Mouse (Mus musculus): ENCODE data around the gene Cep19. TPM values are rescaled to one million over a fixed set of nuclear protein-coding genes. Genes with fewer than 3 reads are reported as not detected.

The Cep19 gene
- polyA plus RNA-seq, 1 experiment: 18.9 TPM

- H3K36me3 ChIP-seq (ENCODE audit: control insufficient read depth, insufficient read depth, low read length): no peaks in the 10 kb centered on the region
- no peaks in the 10 kb centered on the region for H3K4me1 ChIP-seq (ENCODE audit: control insufficient read depth, insufficient read depth, low read length)
- peak; percentile 83 for DNase-seq
- no peaks in the 10 kb centered on the region for H3K27me3 ChIP-seq (replicated peaks; ENCODE audit: control insufficient read depth, insufficient read depth, low read length)
- WGBS: 4% methylated on average over 15 of the region's 15 CpGs
- no peak overlapping the region for H3K27ac ChIP-seq (ENCODE audit: insufficient read depth, low read depth, low read length)
- no peak for TF ChIP-seq POLR2A (IDR thresholded peaks at IDR 0.05; ENCODE audit: low read depth, low read length)
- peak; percentile 90 for TF ChIP-seq CTCF (conservative IDR thresholded peaks at IDR 0.05; ENCODE audit: insufficient read depth, insufficient read length, low read depth, low read length)
- H3K4me3 ChIP-seq (ENCODE audit: insufficient read depth, low read depth, low read length): no peak overlapping the region
Measured at GRCm38 (mm10) chr16:32114968-32115695, 15.5 kb downstream of the Cep19 start.

GRCm38 (mm10) chr16:32115781-32116180 lies 16.2 kb downstream of the Cep19 start:
- no peak for TF ChIP-seq CTCF (conservative IDR thresholded peaks at IDR 0.05; ENCODE audit: insufficient read depth, insufficient read length, low read depth, low read length)
- TF ChIP-seq POLR2A (IDR thresholded peaks at IDR 0.05; ENCODE audit: low read depth, low read length): no peak
- DNase-seq: no peak
- 58% methylated on average over 6 of the region's 6 CpGs for WGBS
- no peaks in the 10 kb centered on the region for H3K4me1 ChIP-seq (ENCODE audit: control insufficient read depth, insufficient read depth, low read length)
- H3K27ac ChIP-seq (ENCODE audit: insufficient read depth, low read depth, low read length): no peak overlapping the region
- H3K27me3 ChIP-seq (replicated peaks; ENCODE audit: control insufficient read depth, insufficient read depth, low read length): no peaks in the 10 kb centered on the region
- no peaks in the 10 kb centered on the region for H3K36me3 ChIP-seq (ENCODE audit: control insufficient read depth, insufficient read depth, low read length)
- no peak overlapping the region for H3K4me3 ChIP-seq (ENCODE audit: insufficient read depth, low read depth, low read length)

GRCm38 (mm10) chr16:32116186-32116585 lies 16.6 kb downstream of the Cep19 start:
- no peaks in the 10 kb centered on the region for H3K4me1 ChIP-seq (ENCODE audit: control insufficient read depth, insufficient read depth, low read length)
- H3K4me3 ChIP-seq (ENCODE audit: insufficient read depth, low read depth, low read length): no peak overlapping the region
- H3K36me3 ChIP-seq (ENCODE audit: control insufficient read depth, insufficient read depth, low read length): no peaks in the 10 kb centered on the region
- no peak overlapping the region for H3K27ac ChIP-seq (ENCODE audit: insufficient read depth, low read depth, low read length)
- 40% methylated on average over 5 of the region's 5 CpGs for WGBS
- no peak for DNase-seq
- TF ChIP-seq POLR2A (IDR thresholded peaks at IDR 0.05; ENCODE audit: low read depth, low read length): no peak
- TF ChIP-seq CTCF (conservative IDR thresholded peaks at IDR 0.05; ENCODE audit: insufficient read depth, insufficient read length, low read depth, low read length): no peak
- no peaks in the 10 kb centered on the region for H3K27me3 ChIP-seq (replicated peaks; ENCODE audit: control insufficient read depth, insufficient read depth, low read length)

GRCm38 (mm10) chr16:32120454-32120853 lies 20.9 kb downstream of the Cep19 start:
- 81% methylated on average over 3 of the region's 3 CpGs for WGBS
- Histone ChIP-seq H3K27me3 (replicated peaks; ENCODE audit: control insufficient read depth, insufficient read depth, low read length) (no peaks in the 10 kb centered on the region), H3K4me1 (ENCODE audit: control insufficient read depth, insufficient read depth, low read length) (no peaks in the 10 kb centered on the region), H3K4me3 (ENCODE audit: insufficient read depth, low read depth, low read length) (no peak overlapping the region), H3K27ac (ENCODE audit: insufficient read depth, low read depth, low read length) (no peak overlapping the region), H3K36me3 (ENCODE audit: control insufficient read depth, insufficient read depth, low read length) (no peaks in the 10 kb centered on the region)
- TF ChIP-seq POLR2A (IDR thresholded peaks at IDR 0.05; ENCODE audit: low read depth, low read length) (no peak), CTCF (conservative IDR thresholded peaks at IDR 0.05; ENCODE audit: insufficient read depth, insufficient read length, low read depth, low read length) (no peak)
- no peak for DNase-seq

- WGBS: 81% methylated on average over 7 of the region's 7 CpGs
- TF ChIP-seq POLR2A (IDR thresholded peaks at IDR 0.05; ENCODE audit: low read depth, low read length) (no peak), CTCF (conservative IDR thresholded peaks at IDR 0.05; ENCODE audit: insufficient read depth, insufficient read length, low read depth, low read length) (no peak)
- Histone ChIP-seq H3K36me3 (ENCODE audit: control insufficient read depth, insufficient read depth, low read length) (no peaks in the 10 kb centered on the region), H3K4me3 (ENCODE audit: insufficient read depth, low read depth, low read length) (no peak overlapping the region), H3K4me1 (ENCODE audit: control insufficient read depth, insufficient read depth, low read length) (no peaks in the 10 kb centered on the region), H3K27me3 (replicated peaks; ENCODE audit: control insufficient read depth, insufficient read depth, low read length) (no peaks in the 10 kb centered on the region), H3K27ac (ENCODE audit: insufficient read depth, low read depth, low read length) (no peak overlapping the region)
- DNase-seq: no peak
Measured at GRCm38 (mm10) chr16:32124020-32124419, 24.4 kb downstream of the Cep19 start.

GRCm38 (mm10) chr16:32124444-32125335 lies 25.1 kb downstream of the Cep19 start:
- no peaks in the 10 kb centered on the region for H3K27me3 ChIP-seq (replicated peaks; ENCODE audit: control insufficient read depth, insufficient read depth, low read length)
- H3K36me3 ChIP-seq (ENCODE audit: control insufficient read depth, insufficient read depth, low read length): no peaks in the 10 kb centered on the region
- WGBS: 42% methylated on average over 17 of the region's 17 CpGs
- DNase-seq: peak; percentile 65
- peak overlapping the region; percentile 30; the same call in 1 of the 2 replicates for H3K4me3 ChIP-seq (ENCODE audit: insufficient read depth, low read depth, low read length)
- TF ChIP-seq CTCF (conservative IDR thresholded peaks at IDR 0.05; ENCODE audit: insufficient read depth, insufficient read length, low read depth, low read length) (no peak), POLR2A (IDR thresholded peaks at IDR 0.05; ENCODE audit: low read depth, low read length) (no peak)
- H3K27ac ChIP-seq (ENCODE audit: insufficient read depth, low read depth, low read length): peak overlapping the region; percentile 71
- no peaks in the 10 kb centered on the region for H3K4me1 ChIP-seq (ENCODE audit: control insufficient read depth, insufficient read depth, low read length)

GRCm38 (mm10) chr16:32125364-32125763 lies 25.8 kb downstream of the Cep19 start:
- Histone ChIP-seq H3K27ac (ENCODE audit: insufficient read depth, low read depth, low read length) (no peak overlapping the region), H3K36me3 (ENCODE audit: control insufficient read depth, insufficient read depth, low read length) (no peaks in the 10 kb centered on the region), H3K4me3 (ENCODE audit: insufficient read depth, low read depth, low read length) (no peak overlapping the region), H3K4me1 (ENCODE audit: control insufficient read depth, insufficient read depth, low read length) (no peaks in the 10 kb centered on the region), H3K27me3 (replicated peaks; ENCODE audit: control insufficient read depth, insufficient read depth, low read length) (no peaks in the 10 kb centered on the region)
- WGBS: 92% methylated on average over 3 of the region's 3 CpGs
- TF ChIP-seq POLR2A (IDR thresholded peaks at IDR 0.05; ENCODE audit: low read depth, low read length): no peak
- TF ChIP-seq CTCF (conservative IDR thresholded peaks at IDR 0.05; ENCODE audit: insufficient read depth, insufficient read length, low read depth, low read length): no peak
- DNase-seq: no peak

All from kidney, adult 2 months (tissue).